In genomic region chr2:155961862-155962261, GRCm38 (mm10) we compare ENCODE assay signal across 20 mouse cellular contexts. TPM values are rescaled to one million over a fixed set of nuclear protein-coding genes. Genes with fewer than 3 reads are reported as not detected.
"Had no signal": no experiment of that assay in that cellular context is flagged by ENCODE, and none has a peak within 500 bp of the region (broad histone marks: within the 10 kb centered on the region; RNA-seq: fewer than 3 reads in every experiment).

No protein-coding gene starts in this region.

- H3K4me2 ChIP-seq: limb, embryonic 15.5 days; liver, embryonic 13.5 days; midbrain, embryonic 12.5 days; stomach, embryonic 15.5 days had no signal

- H3K4me3 ChIP-seq: limb, embryonic 15.5 days; liver, embryonic 13.5 days; midbrain, embryonic 12.5 days; stomach, embryonic 15.5 days had no signal

- H3K9ac ChIP-seq: limb, embryonic 15.5 days; liver, embryonic 13.5 days; midbrain, embryonic 12.5 days; stomach, embryonic 15.5 days had no signal

- H3K27me3 ChIP-seq: limb, embryonic 15.5 days; liver, embryonic 13.5 days; midbrain, embryonic 12.5 days; stomach, embryonic 15.5 days had no signal

- DNase-seq: kidney, adult 11 months; kidney, adult 9 months; kidney, postnatal 36 days; layer of hippocampus, adult 9-11 months; layer of hippocampus, postnatal 36 days; liver, embryonic 13.5 days; lung, adult 18-20 months; right cerebral cortex, postnatal 14 days; thymus, postnatal 36 days had no signal

- H3K27ac ChIP-seq: kidney, postnatal 0 days; limb, embryonic 15.5 days; liver, embryonic 13.5 days; midbrain, embryonic 12.5 days; stomach, embryonic 15.5 days had no signal

- H3K9me3 ChIP-seq: limb, embryonic 15.5 days; liver, embryonic 13.5 days; midbrain, embryonic 12.5 days; stomach, embryonic 15.5 days had no signal

RNA-seq across cellular contexts. Expression of gene Gdf5, which starts 16.7 kb away (rescaled TPM):
- total RNA-seq: layer of hippocampus, postnatal 36 days; megakaryocyte-erythroid progenitor cell, adult 5-6 weeks had no signal
- polyA plus RNA-seq: liver, embryonic 13.5 days had no signal

RNA-seq across cellular contexts. Expression of gene Gm15557, which starts 21.3 kb away (rescaled TPM):
- total RNA-seq: layer of hippocampus, adult 18-20 months; layer of hippocampus, postnatal 36 days; left cerebral cortex, adult 8-10 months; left cerebral cortex, postnatal 36 days; megakaryocyte-erythroid progenitor cell, adult 5-6 weeks had no signal
- polyA plus RNA-seq: kidney, postnatal 0 days; liver, embryonic 13.5 days; lung, embryonic 16.5 days; midbrain, embryonic 12.5 days; neural tube, embryonic 14.5 days; stomach, embryonic 15.5 days; thymus, postnatal 0 days had no signal
